Mouse (Mus musculus): ENCODE results near the gene Atxn1. TPM values are rescaled to one million over a fixed set of nuclear protein-coding genes. Genes with fewer than 3 reads are reported as not detected.

The Atxn1 gene
- total RNA-seq, 2 experiments from 2014 or later, result under 0.01 to 2.4 TPM

DNA sequence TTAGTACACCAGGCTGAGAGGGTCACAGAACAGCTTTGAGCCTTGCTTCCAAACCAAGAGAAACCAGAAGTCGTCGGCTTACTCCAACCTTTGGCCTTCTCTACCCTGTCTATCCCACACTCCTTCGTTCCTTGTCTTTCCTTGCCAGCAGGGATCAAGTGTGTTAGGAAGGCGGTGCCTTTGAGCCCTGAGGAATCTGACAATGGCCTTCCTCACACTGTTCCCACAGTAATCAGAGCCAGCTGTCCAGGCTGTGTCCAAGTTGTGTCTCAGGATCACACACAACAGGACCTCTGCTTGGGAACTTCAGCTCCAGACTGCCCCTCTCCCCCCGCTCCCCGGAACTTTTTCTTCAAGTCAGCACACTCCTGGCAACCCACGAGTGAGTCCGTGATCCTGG, 215.6 kb downstream of the Atxn1 start:
- no peak for ATAC-seq (replicated peaks; ENCODE audit: low FRiP score, poor library complexity, severe bottlenecking)

DNA sequence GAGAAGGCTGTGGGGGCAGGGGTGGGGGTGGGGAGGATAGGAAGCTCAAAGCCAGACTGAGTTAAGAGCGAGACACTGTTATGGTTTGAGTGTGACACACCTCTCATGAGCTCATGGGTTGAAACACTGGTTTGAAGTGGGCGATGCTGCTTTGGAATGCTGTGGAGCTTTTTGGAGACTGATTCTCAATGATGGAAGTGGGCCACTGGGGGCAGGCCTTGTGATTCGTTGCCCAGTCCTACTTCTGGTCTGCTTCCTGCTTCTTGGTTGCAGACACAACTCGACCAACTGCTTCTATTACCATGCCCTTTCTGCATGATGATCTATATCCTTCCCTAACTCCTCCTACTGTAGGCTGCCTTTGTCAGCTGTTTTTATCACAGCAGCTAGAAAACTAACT, 216.1 kb downstream of the Atxn1 start:
- no peak for ATAC-seq (replicated peaks; ENCODE audit: low FRiP score, poor library complexity, severe bottlenecking)

DNA sequence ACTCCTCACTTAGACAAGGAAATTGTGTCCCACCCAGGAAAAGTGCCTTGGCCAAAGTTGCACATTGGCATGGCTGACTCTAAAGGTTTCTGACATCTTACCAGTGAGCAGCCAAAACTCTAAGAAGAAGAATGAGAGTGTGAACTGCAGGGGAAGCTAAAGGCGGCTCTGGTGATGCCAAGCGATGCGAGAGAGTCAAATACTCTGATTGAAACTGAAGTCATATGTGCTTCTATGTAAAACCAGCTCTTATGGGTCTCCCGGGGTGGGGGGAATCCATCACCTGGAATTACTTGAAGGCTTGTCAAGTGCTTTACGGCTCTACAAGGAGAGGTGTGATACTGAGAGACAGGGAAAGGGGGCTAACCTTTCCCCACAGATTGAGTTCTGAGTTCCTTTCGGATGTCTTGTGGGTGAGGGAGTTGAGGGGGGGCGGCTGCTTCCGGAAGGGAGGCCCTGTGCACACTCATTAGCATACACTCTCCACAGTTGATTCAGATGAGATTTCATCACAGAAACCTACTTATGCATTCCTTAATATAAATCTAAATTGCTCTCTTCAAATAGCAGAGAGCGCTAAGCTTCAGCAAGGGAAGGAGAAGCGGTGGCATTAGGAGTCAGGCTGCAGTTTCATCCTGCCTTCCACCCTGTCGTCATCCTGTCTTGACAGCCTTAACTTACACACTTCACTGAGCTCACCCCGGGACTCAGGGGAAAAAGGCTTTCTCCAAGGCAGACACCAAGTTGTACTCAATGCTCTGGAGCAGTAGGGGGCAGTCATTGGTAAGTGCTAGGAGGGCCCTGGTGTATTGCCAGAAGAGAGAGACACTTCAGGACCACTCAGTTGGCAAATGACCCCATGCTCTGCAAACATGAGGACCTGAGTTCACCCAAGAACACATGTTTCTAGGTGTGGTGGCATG, 218.7 kb downstream of the Atxn1 start:
- no peak for ATAC-seq (replicated peaks; ENCODE audit: low FRiP score, poor library complexity, severe bottlenecking)

DNA sequence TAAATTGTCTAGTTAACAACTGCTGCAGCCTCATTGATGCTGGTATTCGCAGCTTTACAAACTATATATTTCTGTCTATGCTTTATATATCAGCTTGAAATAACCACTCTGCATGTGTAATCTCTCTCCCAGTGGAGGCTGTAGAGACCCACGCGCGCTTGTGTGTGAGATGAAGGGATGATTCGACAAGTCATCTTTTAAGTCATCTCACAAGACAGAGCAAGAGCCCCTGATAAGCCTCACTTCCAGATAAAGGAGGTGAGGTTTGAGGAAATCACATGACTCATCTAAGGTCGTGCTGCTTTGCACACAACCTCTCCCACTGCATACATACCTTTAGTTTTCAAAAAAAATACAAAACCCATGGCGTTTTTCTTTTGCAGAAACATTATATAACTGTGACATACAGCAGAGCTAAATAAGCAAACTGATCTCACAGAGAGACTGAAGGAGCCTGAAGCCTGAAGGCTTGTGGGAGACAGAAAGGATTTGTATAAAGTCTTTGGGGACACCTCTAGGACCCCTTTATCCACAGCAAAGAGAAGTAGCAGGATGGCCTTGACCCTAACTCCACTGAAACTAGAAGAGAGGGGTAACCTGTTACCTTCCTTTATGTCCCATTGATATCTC, 219.9 kb downstream of the Atxn1 start:
- no peak for ATAC-seq (replicated peaks; ENCODE audit: low FRiP score, poor library complexity, severe bottlenecking)

DNA sequence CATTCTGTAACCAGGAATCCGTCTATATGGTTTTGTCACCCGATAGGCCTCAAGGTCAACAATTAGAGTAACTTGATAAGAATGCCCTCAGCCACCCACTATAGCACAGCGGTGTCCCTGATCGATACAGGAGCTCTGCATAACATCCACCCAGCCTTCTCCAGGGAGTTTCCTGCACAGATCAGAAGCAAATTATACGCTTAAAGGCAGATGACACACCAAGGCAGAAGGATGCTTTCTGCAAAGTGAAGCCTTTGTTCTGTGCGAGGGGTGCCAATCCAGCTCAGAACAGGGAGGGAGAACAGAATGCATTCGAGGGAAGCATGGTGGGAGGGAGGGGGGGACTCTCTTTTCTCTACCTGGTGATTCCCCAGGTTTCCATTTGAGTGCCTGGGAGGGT, 221.0 kb downstream of the Atxn1 start:
- no peak for ATAC-seq (replicated peaks; ENCODE audit: low FRiP score, poor library complexity, severe bottlenecking)

DNA sequence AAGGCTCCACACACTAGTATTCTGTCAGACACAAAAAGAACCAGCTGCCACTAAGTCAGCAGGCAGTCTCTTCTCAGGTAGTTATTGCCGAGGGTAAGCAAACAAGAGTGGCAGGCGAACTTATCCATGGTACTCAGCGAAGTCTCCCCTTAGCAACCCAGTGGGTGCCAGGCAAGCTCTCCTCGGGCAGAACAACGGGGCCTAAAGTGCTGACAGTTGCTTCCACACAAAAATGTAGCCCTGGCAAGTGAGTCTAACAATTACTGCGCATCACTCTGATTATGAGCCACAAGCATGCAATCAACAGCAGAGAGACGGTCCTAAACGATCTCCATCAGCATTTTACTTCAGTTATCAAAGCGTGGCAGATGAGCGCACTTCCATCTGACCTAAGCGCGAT, 224.4 kb downstream of the Atxn1 start:
- no peak for ATAC-seq (replicated peaks; ENCODE audit: low FRiP score, poor library complexity, severe bottlenecking)

DNA sequence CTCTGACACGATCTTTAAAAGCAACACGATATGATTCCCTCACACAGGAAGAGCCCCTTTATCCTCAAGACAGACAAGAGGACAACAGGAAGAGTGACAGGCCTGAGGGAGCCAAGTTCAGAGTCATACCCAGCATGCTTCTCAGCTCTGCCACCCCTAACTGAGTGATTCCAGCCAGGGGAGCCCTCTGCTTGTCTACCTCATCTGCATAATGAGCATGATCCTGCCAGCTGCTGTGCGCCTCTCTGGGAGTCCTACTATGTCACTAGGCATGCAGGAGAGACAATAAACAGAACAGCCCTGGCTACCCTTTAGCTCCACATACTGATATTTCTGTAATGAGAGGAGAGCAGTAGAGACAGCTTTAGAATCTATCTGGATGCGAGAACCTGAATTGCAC, 228.6 kb downstream of the Atxn1 start:
- no peak for ATAC-seq (replicated peaks; ENCODE audit: low FRiP score, poor library complexity, severe bottlenecking)

DNA sequence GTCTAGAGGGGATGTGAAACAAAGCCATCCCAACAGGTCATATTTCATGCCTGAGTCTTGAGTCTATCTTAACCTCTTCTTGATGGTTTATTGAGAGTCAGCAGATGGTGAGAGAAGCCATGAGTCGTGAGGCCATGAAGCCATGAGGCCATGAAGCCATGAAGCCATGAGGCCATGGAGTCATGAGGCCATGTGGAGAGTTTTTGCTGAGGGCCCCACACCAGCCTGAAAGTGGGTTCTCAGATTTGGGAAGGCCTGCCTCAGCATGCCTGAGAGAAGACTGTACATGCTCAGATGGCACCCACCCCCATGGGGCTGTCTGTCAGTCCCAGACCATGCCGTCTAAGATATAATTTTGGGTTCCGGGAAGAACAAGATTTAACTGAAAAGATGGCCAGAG, 229.0 kb downstream of the Atxn1 start:
- no peak for ATAC-seq (replicated peaks; ENCODE audit: low FRiP score, poor library complexity, severe bottlenecking)

DNA sequence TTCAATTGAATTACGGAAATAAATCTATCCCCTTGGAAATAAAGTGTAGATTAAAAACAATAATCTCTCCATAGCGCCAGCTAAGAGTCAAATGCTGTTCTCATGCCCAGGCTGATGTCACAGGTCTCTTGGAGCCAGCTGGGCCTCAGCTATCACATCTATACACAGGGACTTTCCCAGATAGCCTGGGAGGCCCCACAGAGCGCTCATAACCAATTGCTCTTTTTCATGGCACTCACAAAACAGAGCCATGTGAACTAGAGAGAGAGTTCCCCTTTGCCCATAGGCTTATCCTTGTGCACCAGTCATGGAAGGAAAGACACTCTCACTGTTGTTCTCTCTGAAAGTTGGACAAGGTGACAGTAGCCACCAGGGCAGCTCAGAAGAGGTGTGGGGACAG, 230.3 kb downstream of the Atxn1 start:
- ATAC-seq (replicated peaks; ENCODE audit: low FRiP score, poor library complexity, severe bottlenecking), result no peak

DNA sequence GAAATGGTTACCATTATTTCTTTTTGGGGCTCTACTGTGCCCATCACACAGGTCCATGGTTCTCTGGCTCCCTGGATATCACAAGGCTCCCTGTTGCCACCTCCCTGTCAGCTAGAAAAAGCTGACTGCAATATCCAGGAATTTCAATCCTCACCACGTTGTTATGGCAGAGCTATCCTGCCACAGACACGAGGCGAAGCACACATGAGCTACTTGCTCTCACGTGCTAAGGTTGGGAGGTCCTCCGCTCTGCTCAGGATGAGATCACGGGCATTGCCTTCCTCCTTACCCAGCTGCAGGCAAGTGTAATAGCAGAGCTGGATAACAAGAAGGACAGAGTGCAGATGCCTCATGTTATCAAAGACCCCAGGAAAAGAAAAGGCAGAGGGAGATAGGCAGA, 232.2 kb downstream of the Atxn1 start:
- ATAC-seq (replicated peaks; ENCODE audit: low FRiP score, poor library complexity, severe bottlenecking), result no peak

DNA sequence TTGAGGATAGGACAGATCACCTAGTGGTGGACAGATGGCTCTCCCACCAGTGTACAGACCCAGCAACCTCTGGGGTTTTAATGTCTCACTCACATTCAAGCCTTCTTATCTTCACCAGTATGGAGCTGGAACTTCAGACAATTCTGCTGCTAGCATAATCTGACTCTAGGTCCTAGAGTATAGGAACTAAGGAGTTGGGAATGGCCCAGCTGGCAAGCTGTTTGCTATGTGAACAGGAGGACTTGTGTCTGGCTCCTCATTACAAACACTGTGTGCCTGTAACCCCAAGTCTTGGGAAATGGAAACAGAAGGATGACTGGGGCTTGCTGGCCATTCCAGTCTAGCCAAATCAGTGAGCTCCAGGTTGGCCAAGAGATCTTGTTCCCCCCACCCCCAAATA, 237.9 kb downstream of the Atxn1 start:
- ATAC-seq (replicated peaks; ENCODE audit: low FRiP score, poor library complexity, severe bottlenecking), result no peak

DNA sequence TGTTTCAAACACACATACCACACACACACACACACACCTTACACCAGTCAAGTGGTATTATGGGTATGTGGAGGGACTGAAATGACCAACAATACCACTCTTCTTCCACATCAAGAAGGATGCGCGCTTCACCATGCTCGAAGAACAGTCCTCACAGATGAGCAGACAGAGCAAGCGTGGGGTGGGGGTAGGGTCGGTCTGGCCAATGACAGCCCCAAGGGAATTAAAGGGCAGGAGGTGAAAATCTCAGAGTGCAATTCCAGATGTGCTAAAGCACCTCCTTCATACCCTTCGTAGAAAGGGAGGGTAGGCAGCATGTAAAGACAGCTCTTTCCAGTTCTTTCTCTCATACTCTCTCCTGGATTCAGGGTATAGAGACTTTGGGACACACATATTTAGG, 238.6 kb downstream of the Atxn1 start:
- no peak for ATAC-seq (replicated peaks; ENCODE audit: low FRiP score, poor library complexity, severe bottlenecking)

DNA sequence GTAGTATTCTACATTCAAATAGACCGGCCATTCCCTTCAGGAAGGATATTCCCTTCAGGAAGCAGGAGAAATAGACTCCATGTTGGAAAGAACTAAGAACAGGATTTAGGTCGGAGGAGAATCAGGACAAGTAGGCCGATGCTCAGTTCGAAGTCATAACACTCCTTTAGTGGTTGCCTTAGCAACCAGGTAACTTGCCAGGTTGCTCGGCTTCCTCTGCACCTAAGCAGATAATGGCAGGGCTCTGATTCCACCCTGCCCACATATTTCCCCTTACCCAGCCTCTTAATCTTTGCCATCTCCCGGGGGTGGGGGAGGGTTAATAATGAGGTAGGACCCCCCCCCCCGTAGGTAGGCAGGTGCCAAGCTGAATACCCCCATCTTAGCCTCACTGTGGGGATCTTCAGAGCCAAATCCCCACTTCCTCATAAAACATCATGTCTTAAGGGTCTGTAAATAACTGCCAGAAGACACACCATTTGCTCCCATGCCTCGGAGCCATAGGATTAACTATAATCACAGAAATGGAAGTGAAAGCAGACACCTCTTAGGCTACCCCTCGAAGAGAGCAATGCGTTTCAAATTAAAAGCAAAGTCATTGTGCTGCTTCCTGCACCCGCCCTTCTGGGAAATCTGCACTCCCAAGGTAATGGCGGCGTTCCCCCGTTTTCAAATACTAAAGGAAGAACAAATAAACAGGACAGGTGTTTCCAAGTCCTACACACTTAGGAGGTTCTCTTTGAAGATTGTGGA, 240.1 kb downstream of the Atxn1 start:
- no peak for ATAC-seq (replicated peaks; ENCODE audit: low FRiP score, poor library complexity, severe bottlenecking)

DNA sequence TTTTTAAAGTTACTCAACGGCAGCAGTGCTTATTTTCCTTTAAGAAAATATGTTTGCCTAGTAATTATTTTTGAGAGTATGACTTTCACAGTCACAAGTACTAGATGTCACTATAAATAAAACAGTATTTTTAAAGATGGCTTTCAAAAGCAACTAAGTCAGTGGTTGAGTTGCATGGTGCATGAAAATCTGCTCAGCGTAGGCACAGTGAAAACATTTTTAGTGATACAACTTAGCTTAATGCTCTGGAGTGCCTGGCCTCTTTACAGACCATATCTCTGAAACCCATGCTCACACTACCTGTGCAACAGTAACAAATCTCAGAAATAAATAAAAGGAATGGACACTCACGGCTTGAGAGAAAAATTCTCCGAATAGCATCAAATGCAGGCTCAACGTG, 241.9 kb downstream of the Atxn1 start:
- no peak for ATAC-seq (replicated peaks; ENCODE audit: low FRiP score, poor library complexity, severe bottlenecking)

DNA sequence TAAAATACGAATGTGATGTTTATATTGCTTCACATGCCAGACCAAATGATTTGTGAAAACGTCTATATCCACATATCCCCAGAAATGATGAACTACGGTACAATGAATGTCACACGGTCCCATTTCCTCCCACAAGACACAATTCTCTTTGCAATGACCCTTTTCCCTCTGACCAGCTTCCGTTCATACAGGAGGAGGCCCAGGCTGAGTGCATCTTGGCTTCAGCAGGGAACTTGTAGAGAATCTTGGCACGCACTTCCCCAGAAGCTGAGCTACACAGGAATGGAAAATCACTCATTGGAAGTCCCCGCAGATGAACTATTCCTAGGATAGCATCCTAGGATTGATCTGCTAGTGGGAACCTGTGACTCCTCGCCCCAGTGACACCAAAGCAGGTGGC, 243.2 kb downstream of the Atxn1 start:
- no peak for ATAC-seq (replicated peaks; ENCODE audit: low FRiP score, poor library complexity, severe bottlenecking)

DNA sequence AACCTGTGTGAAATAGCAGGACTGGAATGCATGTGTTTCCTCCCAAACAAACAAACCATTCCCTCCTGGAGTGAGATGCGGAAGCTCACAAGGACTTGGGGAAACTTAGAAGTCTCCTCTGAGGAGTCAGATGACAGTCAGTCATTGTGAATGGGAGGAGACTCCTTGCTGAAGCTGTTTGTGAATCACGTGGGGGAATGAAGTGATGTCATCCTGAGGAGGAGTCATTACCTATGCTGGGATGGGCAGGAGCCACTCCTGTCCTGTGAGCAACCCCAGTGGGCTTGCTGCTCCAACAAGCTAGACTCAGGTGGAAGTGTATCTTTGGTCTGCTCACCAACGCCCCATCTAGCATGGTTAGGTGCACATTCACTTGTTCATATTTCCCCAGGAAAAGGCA, 246.0 kb downstream of the Atxn1 start:
- ATAC-seq (replicated peaks; ENCODE audit: low FRiP score, poor library complexity, severe bottlenecking), result no peak

DNA sequence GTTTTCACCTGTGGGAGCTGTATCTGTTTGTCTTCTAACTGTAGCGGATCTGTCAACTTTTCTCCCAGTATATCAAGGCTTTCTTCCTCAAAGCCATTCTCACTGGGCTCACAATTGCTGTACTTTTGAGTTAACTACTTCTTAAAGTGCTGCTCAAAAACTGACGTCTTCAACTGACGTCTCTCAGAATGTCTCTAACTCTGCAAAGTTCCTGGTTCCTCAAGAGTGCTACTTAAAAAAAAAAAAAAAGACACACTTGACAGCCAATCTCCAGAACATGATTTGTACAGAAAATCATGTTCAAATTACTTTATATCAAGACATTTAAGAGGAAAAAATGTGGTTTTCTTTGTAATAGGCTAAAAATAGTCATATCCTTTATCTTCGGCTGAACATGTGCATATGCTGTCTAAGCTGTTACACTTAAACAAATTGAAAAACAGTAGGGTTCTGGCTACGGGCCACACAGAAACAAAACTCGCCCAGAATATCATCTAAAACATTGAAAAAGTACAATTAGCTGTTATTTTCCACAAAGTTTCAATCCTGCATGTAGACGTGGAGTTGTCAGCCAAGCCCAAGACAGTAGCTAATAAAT, 249.1 kb downstream of the Atxn1 start:
- no peak for ATAC-seq (replicated peaks; ENCODE audit: low FRiP score, poor library complexity, severe bottlenecking)

DNA sequence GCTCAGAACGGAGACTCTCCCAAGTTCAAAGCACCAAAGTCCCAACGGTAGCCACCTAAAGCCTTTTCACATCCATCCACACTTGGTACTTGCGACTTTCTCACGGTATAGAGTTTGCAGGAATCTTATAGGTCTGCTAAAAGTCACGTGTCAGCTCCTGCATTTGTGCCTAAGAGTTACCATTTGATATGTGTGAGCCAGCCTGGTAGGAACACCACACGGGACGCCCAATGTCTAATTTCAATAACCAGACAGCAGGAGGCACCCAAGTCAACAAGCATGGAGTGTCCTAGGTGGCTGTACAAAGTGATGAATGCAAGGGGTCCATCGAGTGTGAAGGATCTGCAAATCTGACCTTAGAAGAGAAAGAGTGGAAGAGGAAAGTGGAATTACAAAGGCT, 254.8 kb downstream of the Atxn1 start:
- ATAC-seq (replicated peaks; ENCODE audit: low FRiP score, poor library complexity, severe bottlenecking), result no peak

DNA sequence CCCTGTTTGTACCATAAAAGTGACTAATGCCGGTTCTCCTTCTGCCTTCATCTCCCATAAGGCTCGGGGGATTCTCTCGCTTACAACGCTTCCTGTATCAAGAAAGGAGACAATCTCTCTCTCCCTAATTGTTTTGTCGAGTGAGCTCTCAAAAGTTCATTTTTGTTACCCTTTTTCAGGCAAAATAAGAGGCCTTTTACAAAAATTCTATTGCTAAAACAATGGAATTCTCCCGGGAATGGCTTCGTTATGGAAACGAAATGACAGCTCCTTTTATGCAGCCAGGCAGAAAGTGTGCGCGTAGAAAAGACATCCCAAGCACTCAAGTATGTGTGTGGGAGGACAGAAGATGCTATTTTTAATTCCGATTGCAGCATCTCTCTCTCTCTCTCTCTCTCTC, 255.4 kb downstream of the Atxn1 start:
- no peak for ATAC-seq (replicated peaks; ENCODE audit: low FRiP score, poor library complexity, severe bottlenecking)

DNA sequence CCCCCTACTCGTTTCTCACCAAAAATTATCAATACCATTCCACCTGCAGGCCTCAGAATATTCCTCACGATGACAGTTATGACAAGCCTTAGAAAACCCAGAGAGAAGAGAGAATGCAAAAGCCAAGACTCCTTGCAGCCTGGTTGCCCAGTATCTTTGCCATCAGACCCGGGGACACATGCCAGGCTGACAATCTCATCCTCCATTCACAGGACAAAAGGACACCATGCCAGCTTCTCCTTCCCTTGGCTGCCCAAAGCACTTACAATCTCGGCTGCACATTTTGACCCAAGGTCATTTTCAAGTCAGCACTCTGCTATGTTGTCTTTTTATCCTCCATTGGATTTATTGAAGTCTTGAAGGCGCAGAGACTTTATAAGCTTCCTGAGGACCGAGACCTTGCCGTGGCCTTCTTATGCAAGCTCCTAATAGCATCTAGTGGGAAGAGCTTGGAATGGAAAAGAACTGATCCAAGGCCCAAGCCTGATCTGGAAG, 263.5 kb downstream of the Atxn1 start:
- no peak for ATAC-seq (replicated peaks; ENCODE audit: low FRiP score, poor library complexity, severe bottlenecking)

Data from erythroblast, adult 5-6 weeks (primary cell).